Mouse (Mus musculus) midbrain, embryonic 16.5 days (tissue): ENCODE data around the gene Fnip2. TPM values are rescaled to one million over a fixed set of nuclear protein-coding genes. Genes with fewer than 3 reads are reported as not detected.

Experiments used
- ATAC-seq: fragments of 200-750 bp; cut with Nextera tagmentation; 2 replicates; pipeline ENCODE4 v1.8.0; 2017; ENCODE audit warnings: moderate TSS enrichment
- H3K27ac ChIP-seq: fragments of 300-500 bp; sonication (generic); 2 replicates; pipeline ENCODE4 v1.5.1; 2014; ENCODE audit warnings: mild to moderate bottlenecking, low read length, mixed read lengths
- H3K27me3 ChIP-seq: fragments of 300-500 bp; sonication (generic); 2 replicates; pipeline ENCODE4 v1.6.1; 2014; ENCODE audit warnings: low read depth, low read length, mixed read lengths; ENCODE audit not compliant: control insufficient read depth, insufficient read depth
- H3K36me3 ChIP-seq: fragments of 300-500 bp; sonication (generic); 2 replicates; pipeline ENCODE4 v1.6.1; 2014; ENCODE audit warnings: mild to moderate bottlenecking, low read length, moderate library complexity, mixed read lengths; ENCODE audit not compliant: control insufficient read depth, insufficient read depth
- H3K4me1 ChIP-seq: fragments of 300-500 bp; sonication (generic); 2 replicates; pipeline ENCODE4 v1.6.1; 2014; ENCODE audit warnings: mild to moderate bottlenecking, low read length, mixed read lengths; ENCODE audit not compliant: control insufficient read depth, insufficient read depth
- H3K4me2 ChIP-seq: fragments of 300-500 bp; sonication (generic); 2 replicates; pipeline ENCODE4 v1.6.1; 2014; ENCODE audit warnings: mild to moderate bottlenecking, low read length, mixed read lengths
- H3K4me3 ChIP-seq: fragments of 300-500 bp; sonication (generic); 2 replicates; pipeline ENCODE4 v1.5.1; 2014; ENCODE audit warnings: low read depth, mild to moderate bottlenecking, low read length, moderate library complexity, mixed read lengths
- H3K9ac ChIP-seq: fragments of 300-500 bp; sonication (generic); 2 replicates; pipeline ENCODE4 v1.6.1; 2014; ENCODE audit warnings: low read depth, low read length, mixed read lengths
- H3K9me3 ChIP-seq: fragments of 300-500 bp; sonication (generic); replicated peaks from 2 replicates; pipeline ENCODE4 v1.6.1; 2014; ENCODE audit warnings: mild to moderate bottlenecking, low read length, mixed read lengths; ENCODE audit not compliant: control insufficient read depth, poor library complexity, severe bottlenecking
- WGBS: fragments of 180-500 bp; shearing (Covaris S2); extraction: QIAGEN DNeasy Blood & Tissue Kit; methylation state at CpG from one replicate; pipeline ENCODE4 v1.1.7; 2014; 5-methylcytosine and 5-hydroxymethylcytosine counted together
- polyA plus RNA-seq: library from polyadenylated mRNA; unstranded; fragments of >200 nt; fragmentation: Nextera tagmentation; extraction: Ambion mirVana; gene quantifications from 2 replicates; pipeline ENCODE4 v1.2.1, GENCODE M21; 2015

The Fnip2 gene
- polyA plus RNA-seq = 6.4 and 6.9 TPM in 2 replicates

GRCm38 (mm10) chr3:79567703-79568362 is at the start of gene Fnip2:
Gene Fnip2, minus strand, starts transcription at chr3:79567796.
- Histone ChIP-seq H3K9ac (peak within 1 kb of the TSS; percentile 93), H3K4me1 (peaks cover 18% of the 10 kb centered on the region), H3K36me3 (no peaks in the 10 kb centered on the region), H3K4me2 (peak within 1 kb of the TSS; percentile 82), H3K27ac (peak within 1 kb of the TSS; percentile 74), H3K9me3 (no peaks in the 10 kb centered on the region), H3K27me3 (no peaks in the 10 kb centered on the region), H3K4me3 (peak within 1 kb of the TSS; percentile 90)
- ATAC-seq = peak; percentile 96
- WGBS = under 1% methylated on average over 52 of the region's 55 CpGs

- H3K4me2 ChIP-seq = no peak overlapping the region
- ATAC-seq = no peak
- no peaks in the 10 kb centered on the region for H3K4me1 ChIP-seq
- no peak overlapping the region for H3K27ac ChIP-seq
- no peak overlapping the region for H3K9ac ChIP-seq
- no peaks in the 10 kb centered on the region for H3K27me3 ChIP-seq
- H3K36me3 ChIP-seq = peaks cover 33% of the 10 kb centered on the region
- H3K4me3 ChIP-seq = no peak overlapping the region
- WGBS = 95% methylated on average over 2 of the region's 2 CpGs
- H3K9me3 ChIP-seq = no peaks in the 10 kb centered on the region
Observed at GRCm38 (mm10) chr3:79609886-79610285, 42.3 kb upstream of the Fnip2 start.

- Histone ChIP-seq H3K9me3 (no peaks in the 10 kb centered on the region), H3K4me1 (peaks cover 17% of the 10 kb centered on the region), H3K27ac (no peak overlapping the region), H3K4me2 (no peak overlapping the region), H3K36me3 (peaks cover 34% of the 10 kb centered on the region), H3K27me3 (no peaks in the 10 kb centered on the region), H3K4me3 (no peak overlapping the region), H3K9ac (no peak overlapping the region)
- WGBS = 92% methylated on average over 7 of the region's 7 CpGs
- ATAC-seq = no peak
Observed at GRCm38 (mm10) chr3:79595468-79595867, 27.9 kb upstream of the Fnip2 start.

GRCm38 (mm10) chr3:79591793-79592471 is 24.3 kb upstream of the Fnip2 start:
- H3K36me3 ChIP-seq = peaks cover 13% of the 10 kb centered on the region
- peak overlapping the region; percentile 84; the same call in 1 of the 2 replicates for H3K27ac ChIP-seq
- H3K4me3 ChIP-seq = peak overlapping the region; percentile 94
- peak; percentile 26; the same call in 1 of the 2 replicates for ATAC-seq
- H3K9ac ChIP-seq = peak overlapping the region; percentile 86
- H3K27me3 ChIP-seq = no peaks in the 10 kb centered on the region
- 7% methylated on average over 15 of the region's 15 CpGs for WGBS
- H3K9me3 ChIP-seq = no peaks in the 10 kb centered on the region
- peaks cover 17% of the 10 kb centered on the region for H3K4me1 ChIP-seq
- H3K4me2 ChIP-seq = peak overlapping the region; percentile 84

- H3K27ac ChIP-seq = peak within 1 kb of the TSS; percentile 84
- ATAC-seq = peak; percentile 91
- WGBS = 4% methylated on average over 63 of the region's 63 CpGs
- H3K4me2 ChIP-seq = peak within 1 kb of the TSS; percentile 84
- H3K27me3 ChIP-seq = no peaks in the 10 kb centered on the region
- H3K4me3 ChIP-seq = peak within 1 kb of the TSS; percentile 94
- no peaks in the 10 kb centered on the region for H3K9me3 ChIP-seq
- H3K4me1 ChIP-seq = peaks cover 17% of the 10 kb centered on the region
- H3K9ac ChIP-seq = peak within 1 kb of the TSS; percentile 86
- peaks cover 13% of the 10 kb centered on the region for H3K36me3 ChIP-seq
Observed at GRCm38 (mm10) chr3:79590863-79591792, 23.5 kb upstream of the Fnip2 start, which contains the start of gene Ppid. Gene Ppid, plus strand, starts transcription at chr3:79591342.

- no peak overlapping the region for H3K4me2 ChIP-seq
- H3K9ac ChIP-seq = no peak overlapping the region
- H3K27me3 ChIP-seq = no peaks in the 10 kb centered on the region
- peaks cover 17% of the 10 kb centered on the region for H3K4me1 ChIP-seq
- H3K4me3 ChIP-seq = no peak overlapping the region
- no peaks in the 10 kb centered on the region for H3K9me3 ChIP-seq
- 0 out of 2 replicates have a peak, but pooled peaks cover 4% of the 10 kb centered on the region for H3K36me3 ChIP-seq
- 88% methylated on average over 2 of the region's 2 CpGs for WGBS
- ATAC-seq = no peak
- no peak overlapping the region for H3K27ac ChIP-seq
Observed at GRCm38 (mm10) chr3:79589671-79590070, 22.1 kb upstream of the Fnip2 start.

GRCm38 (mm10) chr3:79586804-79587203 is 19.2 kb upstream of the Fnip2 start:
- Histone ChIP-seq H3K27ac (no peak overlapping the region), H3K9ac (no peak overlapping the region), H3K9me3 (no peaks in the 10 kb centered on the region), H3K4me1 (peaks cover 5% of the 10 kb centered on the region; the same call in 1 of the 2 replicates), H3K36me3 (no peaks in the 10 kb centered on the region), H3K4me3 (no peak overlapping the region), H3K4me2 (peak overlapping the region; percentile 29; the same call in 1 of the 2 replicates), H3K27me3 (no peaks in the 10 kb centered on the region)
- WGBS = 6% methylated on average over 6 of the region's 6 CpGs
- ATAC-seq = peak; percentile 77

GRCm38 (mm10) chr3:79579891-79580575 is 12.4 kb upstream of the Fnip2 start:
- Histone ChIP-seq H3K4me2 (no peak overlapping the region), H3K9ac (no peak overlapping the region), H3K36me3 (no peaks in the 10 kb centered on the region), H3K27ac (no peak overlapping the region), H3K4me3 (no peak overlapping the region), H3K4me1 (peaks cover 10% of the 10 kb centered on the region), H3K9me3 (no peaks in the 10 kb centered on the region), H3K27me3 (no peaks in the 10 kb centered on the region)
- ATAC-seq = no peak
- 86% methylated on average over 5 of the region's 5 CpGs for WGBS
